Mouse (Mus musculus): ENCODE data around the gene Vmn1r15. TPM values are rescaled to one million over a fixed set of nuclear protein-coding genes. Genes with fewer than 3 reads are reported as not detected.

Vmn1r15 gene
- total RNA-seq (2021) (not detected), polyA plus RNA-seq (2012; rRNA removed) (not detected in 2 replicates)
- long read RNA-seq, result 0 reads

- Histone ChIP-seq H3K27me3 (ENCODE audit: control insufficient read depth, insufficient read depth, low read length) (no peaks in the 10 kb centered on the region), H3K36me3 (ENCODE audit: control insufficient read depth, insufficient read depth, low read length) (no peaks in the 10 kb centered on the region), H3K4me1 (ENCODE audit: control insufficient read depth, insufficient read depth, low read length) (no peaks in the 10 kb centered on the region), H3K27ac (no peak within 1 kb of the TSS), H3K79me2 (replicated peaks; ENCODE audit: control insufficient read depth, insufficient read depth, low read length) (no peaks in the 10 kb centered on the region), H3K4me3 (no peak within 1 kb of the TSS), H3K9ac (ENCODE audit: low read depth, low read length) (no peak within 1 kb of the TSS)
- WGBS, result 55% methylated on average over 1 of the region's 1 CpGs
- intact Hi-C loops (cut with DNase I), result no loop called here
- no peak for DNase-seq
- TF ChIP-seq EP300 (IDR thresholded peaks at IDR 0.05; ENCODE audit: insufficient read depth, low read depth, low read length) (no peak), CTCF (IDR thresholded peaks at IDR 0.05) (no peak), POLR2A (IDR thresholded peaks at IDR 0.05; ENCODE audit: insufficient read depth, low read depth, low read length) (no peak)
Observed at GRCm38 (mm10) chr6:57257652-57258051, at the start of gene Vmn1r15. Vmn1r15 (plus strand) TSS chr6:57257952.

- Histone ChIP-seq H3K4me1 (ENCODE audit: control insufficient read depth, insufficient read depth, low read length) (no peaks in the 10 kb centered on the region), H3K9ac (ENCODE audit: low read depth, low read length) (no peak within 1 kb of the TSS), H3K36me3 (ENCODE audit: control insufficient read depth, insufficient read depth, low read length) (no peaks in the 10 kb centered on the region), H3K79me2 (replicated peaks; ENCODE audit: control insufficient read depth, insufficient read depth, low read length) (no peaks in the 10 kb centered on the region), H3K27me3 (ENCODE audit: control insufficient read depth, insufficient read depth, low read length) (no peaks in the 10 kb centered on the region), H3K4me3 (no peak within 1 kb of the TSS), H3K27ac (no peak within 1 kb of the TSS)
- WGBS, result 87% methylated on average over 3 of the region's 3 CpGs
- no peak for DNase-seq
- no peak for TF ChIP-seq POLR2A (IDR thresholded peaks at IDR 0.05; ENCODE audit: insufficient read depth, low read depth, low read length)
- TF ChIP-seq CTCF (IDR thresholded peaks at IDR 0.05), result no peak
- TF ChIP-seq EP300 (IDR thresholded peaks at IDR 0.05; ENCODE audit: insufficient read depth, low read depth, low read length), result no peak
- intact Hi-C loops (cut with DNase I), result no loop called here
Observed at GRCm38 (mm10) chr6:57231386-57231785, 26.4 kb upstream of the Vmn1r15 start, which contains the start of gene Vmn1r14. Vmn1r14 (plus strand) TSS chr6:57231686.

- Histone ChIP-seq H3K9ac (ENCODE audit: low read depth, low read length) (no peak overlapping the region), H3K27me3 (ENCODE audit: control insufficient read depth, insufficient read depth, low read length) (no peaks in the 10 kb centered on the region), H3K4me1 (ENCODE audit: control insufficient read depth, insufficient read depth, low read length) (no peaks in the 10 kb centered on the region), H3K27ac (no peak overlapping the region), H3K36me3 (ENCODE audit: control insufficient read depth, insufficient read depth, low read length) (no peaks in the 10 kb centered on the region), H3K4me3 (no peak overlapping the region), H3K79me2 (replicated peaks; ENCODE audit: control insufficient read depth, insufficient read depth, low read length) (no peaks in the 10 kb centered on the region)
- intact Hi-C loops (cut with DNase I), result no loop called here
- DNase-seq, result no peak
- TF ChIP-seq POLR2A (IDR thresholded peaks at IDR 0.05; ENCODE audit: insufficient read depth, low read depth, low read length), result no peak
- no peak for TF ChIP-seq CTCF (IDR thresholded peaks at IDR 0.05)
- TF ChIP-seq EP300 (IDR thresholded peaks at IDR 0.05; ENCODE audit: insufficient read depth, low read depth, low read length), result no peak
- WGBS, result 72% methylated on average over 2 of the region's 2 CpGs
Observed at GRCm38 (mm10) chr6:57260990-57261389, 3.2 kb downstream of the Vmn1r15 start.

- no peak overlapping the region for H3K4me3 ChIP-seq
- no peak overlapping the region for H3K27ac ChIP-seq
- no peaks in the 10 kb centered on the region for H3K4me1 ChIP-seq (ENCODE audit: control insufficient read depth, insufficient read depth, low read length)
- intact Hi-C loops (cut with DNase I), result no loop called here
- H3K9ac ChIP-seq (ENCODE audit: low read depth, low read length), result no peak overlapping the region
- H3K36me3 ChIP-seq (ENCODE audit: control insufficient read depth, insufficient read depth, low read length), result no peaks in the 10 kb centered on the region
- H3K27me3 ChIP-seq (ENCODE audit: control insufficient read depth, insufficient read depth, low read length), result no peaks in the 10 kb centered on the region
- H3K79me2 ChIP-seq (replicated peaks; ENCODE audit: control insufficient read depth, insufficient read depth, low read length), result no peaks in the 10 kb centered on the region
- 51% methylated on average over 3 of the region's 3 CpGs for WGBS
- TF ChIP-seq POLR2A (IDR thresholded peaks at IDR 0.05; ENCODE audit: insufficient read depth, low read depth, low read length) (no peak), EP300 (IDR thresholded peaks at IDR 0.05; ENCODE audit: insufficient read depth, low read depth, low read length) (no peak), CTCF (IDR thresholded peaks at IDR 0.05) (no peak)
- no peak for DNase-seq
Observed at GRCm38 (mm10) chr6:57271881-57272280, 14.1 kb downstream of the Vmn1r15 start.

GRCm38 (mm10) chr6:57272517-57272916 is 14.8 kb downstream of the Vmn1r15 start:
- TF ChIP-seq EP300 (IDR thresholded peaks at IDR 0.05; ENCODE audit: insufficient read depth, low read depth, low read length) (no peak), POLR2A (IDR thresholded peaks at IDR 0.05; ENCODE audit: insufficient read depth, low read depth, low read length) (no peak), CTCF (IDR thresholded peaks at IDR 0.05) (no peak)

GRCm38 (mm10) chr6:57278952-57279351 is 21.2 kb downstream of the Vmn1r15 start:
- H3K4me1 ChIP-seq (ENCODE audit: control insufficient read depth, insufficient read depth, low read length), result no peaks in the 10 kb centered on the region
- H3K4me3 ChIP-seq, result no peak overlapping the region
- intact Hi-C loops (cut with DNase I), result no loop called here
- DNase-seq, result no peak
- no peak overlapping the region for H3K9ac ChIP-seq (ENCODE audit: low read depth, low read length)
- no peaks in the 10 kb centered on the region for H3K27me3 ChIP-seq (ENCODE audit: control insufficient read depth, insufficient read depth, low read length)
- H3K36me3 ChIP-seq (ENCODE audit: control insufficient read depth, insufficient read depth, low read length), result no peaks in the 10 kb centered on the region
- no peak for TF ChIP-seq POLR2A (IDR thresholded peaks at IDR 0.05; ENCODE audit: insufficient read depth, low read depth, low read length)
- no peak for TF ChIP-seq EP300 (IDR thresholded peaks at IDR 0.05; ENCODE audit: insufficient read depth, low read depth, low read length)
- no peak for TF ChIP-seq CTCF (IDR thresholded peaks at IDR 0.05)
- no peaks in the 10 kb centered on the region for H3K79me2 ChIP-seq (replicated peaks; ENCODE audit: control insufficient read depth, insufficient read depth, low read length)
- H3K27ac ChIP-seq, result no peak overlapping the region

More at GRCm38 (mm10) chr6:57272517-57272916, 14.8 kb downstream of the Vmn1r15 start:
- intact Hi-C loops (cut with DNase I), result no loop called here
- Histone ChIP-seq H3K79me2 (replicated peaks; ENCODE audit: control insufficient read depth, insufficient read depth, low read length) (no peaks in the 10 kb centered on the region), H3K9ac (ENCODE audit: low read depth, low read length) (no peak overlapping the region), H3K36me3 (ENCODE audit: control insufficient read depth, insufficient read depth, low read length) (no peaks in the 10 kb centered on the region), H3K27ac (no peak overlapping the region), H3K27me3 (ENCODE audit: control insufficient read depth, insufficient read depth, low read length) (no peaks in the 10 kb centered on the region), H3K4me3 (no peak overlapping the region), H3K4me1 (ENCODE audit: control insufficient read depth, insufficient read depth, low read length) (no peaks in the 10 kb centered on the region)
- no peak for DNase-seq

Other genes starting within 250 kb of the Vmn1r15 start
- not detected for gene Vmn1r7, start 232.6 kb upstream of the Vmn1r15 start, total RNA-seq (2021)
- gene Vmn1r7, start 232.6 kb upstream of the Vmn1r15 start, polyA plus RNA-seq (2012; rRNA removed), result not detected in 2 replicates
- not detected for gene Vmn1r8, start 225.7 kb upstream of the Vmn1r15 start, total RNA-seq (2021)
- not detected in 2 replicates for gene Vmn1r8, start 225.7 kb upstream of the Vmn1r15 start, polyA plus RNA-seq (2012; rRNA removed)
- gene Vmn1r9, start 191.2 kb upstream of the Vmn1r15 start, total RNA-seq (2021), result not detected
- not detected in 2 replicates for gene Vmn1r9, start 191.2 kb upstream of the Vmn1r15 start, polyA plus RNA-seq (2012; rRNA removed)
- gene Vmn1r10, start 148.5 kb upstream of the Vmn1r15 start, total RNA-seq (2021), result not detected
- gene Vmn1r10, start 148.5 kb upstream of the Vmn1r15 start, polyA plus RNA-seq (2012; rRNA removed), result not detected in 2 replicates
- not detected for gene Vmn1r11, start 124.5 kb upstream of the Vmn1r15 start, total RNA-seq (2021)
- gene Vmn1r11, start 124.5 kb upstream of the Vmn1r15 start, polyA plus RNA-seq (2012; rRNA removed), result not detected in 2 replicates
- gene Vmn1r12, start 101.0 kb upstream of the Vmn1r15 start, total RNA-seq (2021), result not detected
- gene Vmn1r12, start 101.0 kb upstream of the Vmn1r15 start, polyA plus RNA-seq (2012; rRNA removed), result not detected in 2 replicates
- not detected for gene Vmn1r13, start 54.7 kb upstream of the Vmn1r15 start, total RNA-seq (2021)
- gene Vmn1r13, start 54.7 kb upstream of the Vmn1r15 start, polyA plus RNA-seq (2012; rRNA removed), result not detected in 2 replicates
- not detected for gene Vmn1r14, start 26.3 kb upstream of the Vmn1r15 start, total RNA-seq (2021)
- gene Vmn1r14, start 26.3 kb upstream of the Vmn1r15 start, polyA plus RNA-seq (2012; rRNA removed), result not detected in 2 replicates
- gene Vmn1r16, start 71.5 kb downstream of the Vmn1r15 start, total RNA-seq (2021), result not detected
- gene Vmn1r16, start 71.5 kb downstream of the Vmn1r15 start, polyA plus RNA-seq (2012; rRNA removed), result not detected in 2 replicates
- not detected for gene Vmn1r17, start 105.8 kb downstream of the Vmn1r15 start, total RNA-seq (2021)
- not detected in 2 replicates for gene Vmn1r17, start 105.8 kb downstream of the Vmn1r15 start, polyA plus RNA-seq (2012; rRNA removed)
- gene Vmn1r18, start 137.8 kb downstream of the Vmn1r15 start, total RNA-seq (2021), result not detected
- gene Vmn1r18, start 137.8 kb downstream of the Vmn1r15 start, polyA plus RNA-seq (2012; rRNA removed), result not detected in 2 replicates
- gene Vmn1r19, start 145.8 kb downstream of the Vmn1r15 start, total RNA-seq (2021), result not detected
- not detected in 2 replicates for gene Vmn1r19, start 145.8 kb downstream of the Vmn1r15 start, polyA plus RNA-seq (2012; rRNA removed)
- gene Vmn1r20, start 171.0 kb downstream of the Vmn1r15 start, total RNA-seq (2021), result not detected
- gene Vmn1r20, start 171.0 kb downstream of the Vmn1r15 start, polyA plus RNA-seq (2012; rRNA removed), result not detected in 2 replicates

Measured in heart, adult 2 months (tissue).